Mouse (Mus musculus) lung, postnatal 14 days (tissue): ENCODE results near the gene Plekhh3.
A peak's percentile ranks its signal among the peaks of the same experiment; 100 is the strongest.

ENCODE experiments used
- DNase-seq: peaks from one replicate; pipeline ENCODE4 v3.0.0; 2021

Plekhh3 gene

GRCm38 (mm10) chr11:101186526-101187247 lies 15.5 kb upstream of the Plekhh3 start:
- DNase-seq, result no peak

- no peak for DNase-seq
These were observed 14.3 kb upstream of the Plekhh3 start for GRCm38 (mm10) chr11:101185441-101185840.

- DNase-seq, result no peak
These were observed 13.8 kb upstream of the Plekhh3 start for GRCm38 (mm10) chr11:101184984-101185383.

GRCm38 (mm10) chr11:101182771-101183517 lies 11.8 kb upstream of the Plekhh3 start:
- DNase-seq, result no peak

GRCm38 (mm10) chr11:101181961-101182360 lies 10.8 kb upstream of the Plekhh3 start:
- DNase-seq, result no peak

- peak; percentile 86 for DNase-seq
These were observed 9.9 kb upstream of the Plekhh3 start for GRCm38 (mm10) chr11:101180846-101181740.

- DNase-seq, result no peak
These were observed 9.1 kb upstream of the Plekhh3 start for GRCm38 (mm10) chr11:101180261-101180660.

GRCm38 (mm10) chr11:101179306-101179705 lies 8.2 kb upstream of the Plekhh3 start:
- no peak for DNase-seq

- no peak for DNase-seq
These were observed 7.2 kb upstream of the Plekhh3 start for GRCm38 (mm10) chr11:101178061-101179058.

- DNase-seq, result peak; percentile 74
These were observed 6.0 kb upstream of the Plekhh3 start for GRCm38 (mm10) chr11:101176933-101177773.

GRCm38 (mm10) chr11:101176117-101176691 lies 5.1 kb upstream of the Plekhh3 start:
- DNase-seq, result peak; percentile 49

- DNase-seq, result no peak
These were observed 4.5 kb upstream of the Plekhh3 start for GRCm38 (mm10) chr11:101175636-101176116.

- DNase-seq, result no peak
These were observed 3.9 kb upstream of the Plekhh3 start, which contains the start of gene Ccr10 for GRCm38 (mm10) chr11:101174851-101175628. Ccr10 (minus strand) TSS chr11:101175443.

GRCm38 (mm10) chr11:101174389-101174745 lies 3.2 kb upstream of the Plekhh3 start:
- no peak for DNase-seq

- peak; percentile 78 for DNase-seq
These were observed 2.7 kb upstream of the Plekhh3 start for GRCm38 (mm10) chr11:101173631-101174388.

GRCm38 (mm10) chr11:101173112-101173511 lies 2.0 kb upstream of the Plekhh3 start:
- peak; percentile 74 for DNase-seq

GRCm38 (mm10) chr11:101172434-101172815 lies 1.3 kb upstream of the Plekhh3 start:
- no peak for DNase-seq

- DNase-seq, result peak; percentile 73
These were observed 726 bp upstream of the Plekhh3 start for GRCm38 (mm10) chr11:101171721-101172433.
